Mouse (Mus musculus) brain, embryonic 18.5 days (tissue): ENCODE data around the gene RPS10-NUDT3.

Source experiments
- DNase-seq: peaks from one replicate; pipeline ENCODE4 v3.0.0-alpha.2; 2012; ENCODE audit warnings: low read depth, low spot score

Gene RPS10-NUDT3

GRCm38 (mm10) chr17:27610679-27611518, 24.1 kb downstream of the RPS10-NUDT3 start:
- no peak for DNase-seq

GRCm38 (mm10) chr17:27609576-27609975, 25.4 kb downstream of the RPS10-NUDT3 start:
- DNase-seq = no peak

DNA sequence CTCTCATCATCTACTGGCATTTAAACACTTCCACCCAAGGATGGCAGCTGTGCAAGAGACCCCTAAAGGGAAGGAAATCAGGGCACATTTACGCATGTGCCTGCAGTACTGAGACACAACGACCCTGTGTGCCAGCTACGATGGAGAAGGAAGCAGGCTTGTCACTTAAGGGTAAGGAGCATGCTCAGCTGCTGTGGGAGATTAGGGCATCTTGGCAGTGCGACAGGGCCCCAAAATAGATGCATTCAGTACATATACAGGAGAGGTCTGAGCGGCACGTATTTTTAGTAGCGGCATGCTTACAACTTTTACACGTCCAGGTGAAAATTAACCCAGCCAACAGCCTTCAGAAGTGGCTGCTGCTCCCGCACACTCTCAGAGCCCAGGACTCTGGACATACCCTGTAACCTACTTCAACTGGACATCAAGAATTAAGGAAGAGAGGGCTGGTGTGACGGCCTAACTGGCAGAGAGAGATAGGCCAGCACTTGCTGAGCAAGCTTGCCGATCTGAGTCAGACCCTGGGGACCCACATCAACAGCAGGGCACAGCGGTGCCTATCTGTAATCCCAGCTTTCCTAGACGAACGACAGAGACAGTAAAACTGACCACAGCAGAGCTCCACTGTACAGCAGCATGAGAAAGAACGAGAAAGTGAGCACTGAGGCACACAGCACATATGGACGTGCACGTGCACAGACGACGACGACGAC, 31.3 kb downstream of the RPS10-NUDT3 start:
- DNase-seq = no peak

- no peak for DNase-seq
These were observed 32.0 kb downstream of the RPS10-NUDT3 start for GRCm38 (mm10) chr17:27603036-27603435.

DNA sequence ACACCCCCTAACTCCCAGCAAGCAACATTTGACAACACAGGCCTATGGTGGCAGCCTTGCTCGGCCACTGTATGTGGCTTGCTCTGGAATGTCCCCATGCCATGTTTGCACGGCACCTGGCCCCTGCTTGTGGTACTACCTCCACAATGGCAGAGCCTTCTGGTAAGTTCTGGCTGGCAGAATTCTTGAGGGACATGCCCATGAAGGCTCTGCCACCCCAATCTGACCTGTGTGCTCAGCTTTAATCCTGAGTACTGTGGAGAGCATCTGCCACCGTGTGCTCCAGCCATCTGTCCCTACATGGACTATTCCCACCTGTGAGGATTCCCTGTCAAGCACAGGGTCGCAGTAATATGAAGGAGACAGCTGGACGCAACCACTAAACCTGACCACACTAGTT, 34.2 kb downstream of the RPS10-NUDT3 start:
- no peak for DNase-seq

DNA sequence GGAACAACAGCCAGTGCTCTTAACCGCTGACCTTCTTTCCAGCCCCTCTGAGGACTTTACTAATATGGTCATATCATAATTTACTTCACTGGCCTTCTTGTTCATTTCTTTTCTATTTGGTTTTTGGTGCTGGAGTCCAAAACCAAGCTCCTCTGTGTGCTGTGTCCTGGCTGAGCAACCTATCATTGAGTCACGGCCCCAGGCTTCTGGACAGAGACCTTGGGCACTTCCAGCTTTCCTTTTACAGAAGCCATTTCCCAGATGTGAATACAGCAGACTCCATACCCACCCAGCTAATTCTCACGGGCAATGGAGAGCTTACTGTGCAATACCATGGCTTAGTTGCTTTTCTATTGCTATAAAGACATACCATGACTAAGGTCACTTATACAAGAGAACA, 34.7 kb downstream of the RPS10-NUDT3 start:
- DNase-seq = no peak

DNA sequence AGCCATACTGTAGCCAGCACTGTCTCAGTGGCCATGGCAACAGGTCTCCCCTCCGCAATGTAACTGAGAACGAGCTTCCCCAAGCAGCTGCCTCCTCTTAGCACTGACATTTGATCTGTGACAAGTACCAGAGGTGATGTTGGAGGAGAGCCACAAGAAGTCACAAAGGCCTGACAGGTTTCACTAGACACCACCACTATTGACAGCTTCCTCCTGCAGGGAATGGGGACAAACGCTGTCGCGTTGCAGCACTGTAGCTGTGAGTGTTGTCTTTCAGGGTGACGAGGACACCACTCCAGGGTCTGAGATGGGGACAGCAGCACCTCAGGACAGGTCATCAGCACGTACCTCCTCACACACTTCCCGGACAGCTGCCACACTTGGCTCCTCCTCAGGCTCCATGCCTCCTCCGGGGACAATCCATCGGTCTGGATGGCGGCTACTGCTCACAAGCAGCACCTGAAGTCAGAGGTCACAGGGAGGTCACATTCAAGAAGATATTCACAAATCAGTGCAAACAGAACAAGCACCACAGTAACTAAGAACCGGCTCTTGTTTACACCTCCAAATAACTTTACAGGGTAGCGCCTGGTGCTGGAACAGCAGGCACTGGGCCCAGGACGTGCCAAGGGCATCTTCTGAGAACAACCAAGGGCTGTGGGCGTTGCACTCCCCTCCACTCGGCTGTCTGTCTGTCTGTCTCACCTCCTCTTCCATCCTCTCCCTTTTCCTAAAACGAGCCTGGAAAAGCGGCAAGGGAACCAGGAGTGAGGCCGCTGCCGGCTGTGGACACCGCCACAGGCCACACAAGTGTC, 38.4 kb downstream of the RPS10-NUDT3 start:
- no peak for DNase-seq

GRCm38 (mm10) chr17:27595659-27596375, 39.2 kb downstream of the RPS10-NUDT3 start:
- DNase-seq = no peak

DNA sequence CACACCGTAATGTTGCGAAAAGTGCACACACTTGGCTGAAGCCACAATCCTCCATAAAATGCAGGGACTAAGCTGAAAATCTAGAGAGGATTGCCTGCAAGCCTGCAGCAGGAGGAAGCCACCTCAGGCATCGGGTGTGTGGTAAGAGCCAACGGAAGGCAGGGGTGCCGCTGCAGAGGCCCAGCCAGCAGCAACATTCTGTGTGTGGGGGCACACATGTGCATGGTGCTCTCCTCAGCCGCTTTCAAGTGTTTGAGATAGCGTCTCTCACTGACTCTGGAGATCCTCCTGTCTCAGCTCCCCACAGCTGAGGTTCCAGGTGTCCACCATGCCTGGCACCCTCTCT, 42.5 kb downstream of the RPS10-NUDT3 start:
- no peak for DNase-seq

DNA sequence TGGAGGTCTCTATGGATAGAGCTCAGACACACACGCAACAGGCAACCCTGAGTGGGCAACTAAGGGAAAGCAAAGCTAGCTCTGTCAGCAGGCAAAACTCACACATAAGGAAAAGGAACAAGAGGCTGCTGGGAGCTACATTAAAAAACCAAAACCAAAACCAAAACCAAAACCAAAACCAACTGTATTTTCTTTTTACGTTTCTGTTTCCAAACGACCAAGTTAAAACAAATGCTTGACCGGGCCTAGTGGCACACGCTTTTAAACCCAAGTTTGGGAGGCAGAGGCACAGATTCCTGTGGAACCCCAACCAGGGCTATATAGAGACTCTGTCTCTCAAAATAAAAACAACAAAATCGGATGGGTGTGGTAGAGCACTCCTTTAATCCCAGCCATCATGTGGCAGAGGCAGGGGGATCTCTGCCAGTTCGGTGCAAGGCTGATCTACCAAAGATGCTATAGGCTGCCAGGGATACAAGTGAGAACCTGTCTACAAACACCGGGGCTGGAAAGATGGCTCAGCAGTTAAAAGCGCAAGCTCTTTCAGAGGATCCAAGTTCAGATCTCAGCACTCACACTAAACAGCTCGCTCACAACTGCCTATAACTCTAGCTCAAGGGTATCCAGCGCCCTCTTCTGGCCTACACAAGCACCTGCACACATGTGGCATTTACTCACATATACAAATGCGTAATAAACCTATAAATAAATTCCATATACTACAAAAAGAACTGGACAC, 43.0 kb downstream of the RPS10-NUDT3 start:
- no peak for DNase-seq

DNA sequence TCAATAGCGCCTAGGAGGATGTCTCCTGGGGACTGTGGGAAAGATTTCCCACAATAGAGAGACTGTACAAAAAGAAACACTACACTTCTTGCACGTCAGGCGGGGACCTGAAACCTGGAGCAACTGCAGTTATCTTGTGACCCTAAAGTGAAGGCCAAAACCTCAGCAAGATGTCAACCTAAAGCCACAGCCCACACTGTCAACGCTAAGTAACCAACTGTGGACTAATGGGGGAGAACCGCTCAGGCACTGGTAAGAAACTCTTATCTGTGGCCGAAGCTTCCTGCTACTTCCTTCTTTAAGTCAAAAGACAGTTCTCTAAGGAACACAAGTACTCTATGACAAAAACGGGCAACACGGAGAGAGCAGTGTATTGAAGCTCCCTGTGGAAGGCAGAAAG, 46.8 kb downstream of the RPS10-NUDT3 start:
- no peak for DNase-seq

DNA sequence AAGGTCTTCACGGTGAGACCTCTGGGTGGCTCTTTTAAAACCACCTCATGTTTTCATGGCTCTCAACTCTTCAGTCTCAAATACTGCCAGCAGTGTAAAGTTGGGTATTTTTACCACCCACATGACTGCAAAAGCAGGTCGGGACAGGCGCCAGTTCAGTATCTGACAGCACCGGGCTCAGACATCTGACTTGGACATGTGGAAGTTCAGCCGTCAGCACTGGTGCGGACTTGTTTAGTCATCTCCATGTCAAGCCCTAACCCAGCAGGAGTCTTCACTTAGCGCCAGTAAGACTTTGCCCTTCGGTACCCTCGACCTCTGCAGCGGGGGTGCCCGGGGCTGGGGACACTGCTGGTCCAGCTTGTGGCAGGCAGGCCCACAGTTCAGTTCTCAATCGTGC, 47.8 kb downstream of the RPS10-NUDT3 start:
- no peak for DNase-seq

- no peak for DNase-seq
These were observed 48.4 kb downstream of the RPS10-NUDT3 start for GRCm38 (mm10) chr17:27586661-27587060.

GRCm38 (mm10) chr17:27583185-27583894, 51.7 kb downstream of the RPS10-NUDT3 start:
- DNase-seq = no peak

- no peak for DNase-seq
These were observed 54.5 kb downstream of the RPS10-NUDT3 start for GRCm38 (mm10) chr17:27580392-27581068.

- no peak for DNase-seq
These were observed 55.2 kb downstream of the RPS10-NUDT3 start for GRCm38 (mm10) chr17:27579816-27580215.

GRCm38 (mm10) chr17:27578487-27578886, 56.5 kb downstream of the RPS10-NUDT3 start:
- DNase-seq = no peak

GRCm38 (mm10) chr17:27577468-27577867, 57.6 kb downstream of the RPS10-NUDT3 start:
- DNase-seq = no peak

DNA sequence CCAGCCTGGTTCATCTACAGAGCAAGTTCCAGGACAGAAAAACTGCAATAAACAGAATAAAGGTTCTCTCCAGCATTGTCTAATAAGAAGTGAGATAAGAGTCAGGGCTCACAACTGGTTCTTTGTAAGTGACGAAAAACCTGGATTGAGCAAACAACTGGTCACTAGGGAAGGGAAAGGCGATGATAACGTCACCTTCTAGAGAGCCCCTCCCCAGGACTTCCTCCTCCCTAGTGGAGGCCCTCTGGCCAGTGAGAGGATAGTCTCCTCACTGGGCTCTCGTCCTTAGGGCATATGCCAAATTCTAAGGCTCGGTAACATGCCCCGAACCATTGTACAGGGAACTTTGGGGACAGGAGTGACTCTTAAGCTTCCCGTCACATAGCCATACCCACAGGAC, 59.0 kb downstream of the RPS10-NUDT3 start:
- no peak for DNase-seq
